Mouse (Mus musculus) lung, postnatal 0 days (tissue): ENCODE data around the gene Vapb. TPM values are rescaled to one million over a fixed set of nuclear protein-coding genes. Genes with fewer than 3 reads are reported as not detected.

ENCODE experiments used
- ATAC-seq: fragments of 200-750 bp; cut with Nextera tagmentation; 2 replicates; pipeline ENCODE4 v1.8.0; 2017; ENCODE audit warnings: moderate library complexity
- DNase-seq: peaks from one replicate; pipeline ENCODE4 v3.0.0-alpha.2; 2016; ENCODE audit warnings: low spot score
- H3K27ac ChIP-seq: fragments of 300-500 bp; sonication (generic); 2 replicates; pipeline ENCODE4 v1.5.1; 2014; ENCODE audit warnings: antibody characterized with exemption, mild to moderate bottlenecking, low read length, mixed read lengths
- H3K27me3 ChIP-seq: fragments of 300-500 bp; sonication (generic); replicated peaks from 2 replicates; pipeline ENCODE4 v1.6.1; 2014; ENCODE audit warnings: low read length, mixed read lengths; ENCODE audit not compliant: insufficient read depth
- H3K36me3 ChIP-seq: fragments of 300-500 bp; sonication (generic); 2 replicates; pipeline ENCODE4 v1.6.1; 2014; ENCODE audit warnings: low read length, mixed read lengths; ENCODE audit not compliant: insufficient read depth
- H3K4me1 ChIP-seq: fragments of 300-500 bp; sonication (generic); 2 replicates; pipeline ENCODE4 v1.6.1; 2014; ENCODE audit warnings: antibody characterized with exemption, low read depth, low read length, mixed read lengths; ENCODE audit not compliant: insufficient read depth
- H3K4me2 ChIP-seq: fragments of 300-500 bp; sonication (generic); replicated peaks from 2 replicates; pipeline ENCODE4 v1.6.1; 2014; ENCODE audit warnings: low read depth, mild to moderate bottlenecking, low read length, moderate library complexity, mixed read lengths
- H3K4me3 ChIP-seq: fragments of 300-500 bp; sonication (generic); 2 replicates; pipeline ENCODE4 v1.5.1; 2014; ENCODE audit warnings: low read depth, low read length
- H3K9ac ChIP-seq: fragments of 300-500 bp; sonication (generic); replicated peaks from 2 replicates; pipeline ENCODE4 v1.6.1; 2014; ENCODE audit warnings: low read depth, mild to moderate bottlenecking
- H3K9me3 ChIP-seq: fragments of 300-500 bp; sonication (generic); 2 replicates; pipeline ENCODE4 v1.6.1; 2016; ENCODE audit warnings: low read length, mixed read lengths
- CTCF ChIP-seq: IDR thresholded peaks from 2 replicates; pipeline ENCODE4 v1.5.1; 2016; ENCODE audit warnings: antibody characterized with exemption, mild to moderate bottlenecking
- EP300 ChIP-seq: IDR thresholded peaks from 2 replicates; pipeline ENCODE4 v1.6.1; 2016; ENCODE audit warnings: antibody characterized with exemption, mild to moderate bottlenecking, control low read depth
- WGBS: fragments of 180-500 bp; shearing (Covaris S2); extraction: QIAGEN DNeasy Blood & Tissue Kit; methylation state at CpG from one replicate; pipeline ENCODE4 v1.1.7; 2014; 5-methylcytosine and 5-hydroxymethylcytosine counted together
- polyA plus RNA-seq: library from polyadenylated mRNA; unstranded; fragments of >200 nt; fragmentation: Nextera tagmentation; extraction: Ambion mirVana; gene quantifications from 2 replicates; pipeline ENCODE4 v1.2.1, GENCODE M21; 2015

The Vapb gene
- 12.4 and 12.9 TPM in 2 replicates for polyA plus RNA-seq

- under 1% methylated on average over 58 of the region's 70 CpGs for whole genome bisulfite sequencing
- TF ChIP-seq EP300, result no peak
- peak; percentile 46 for TF ChIP-seq CTCF
- Histone ChIP-seq H3K4me1 (peaks cover 12% of the 10 kb centered on the region; the same call in 1 of the 2 replicates), H3K4me3 (peak within 1 kb of the TSS; percentile 64), H3K9me3 (no peaks in the 10 kb centered on the region), H3K27ac (peak within 1 kb of the TSS; percentile 88), H3K36me3 (no peaks in the 10 kb centered on the region), H3K27me3 (no peaks in the 10 kb centered on the region), H3K9ac (peak within 1 kb of the TSS; percentile 60), H3K4me2 (peak within 1 kb of the TSS; percentile 69)
- DNase-seq (peak; percentile 98), ATAC-seq (peak; percentile 99)
These were observed at the start of gene Vapb for GRCm38 (mm10) chr2:173737222-173737989. Gene Vapb, plus strand, starts transcription at chr2:173737511.

- DNase-seq, result peak; percentile 55
- peak; percentile 77 for ATAC-seq
These were observed 47.5 kb upstream of the Vapb start for GRCm38 (mm10) chr2:173689835-173690234.

GRCm38 (mm10) chr2:173691748-173692147 is 45.6 kb upstream of the Vapb start:
- ATAC-seq (no peak), DNase-seq (no peak)
- Histone ChIP-seq H3K27ac (no peak overlapping the region), H3K4me3 (no peak overlapping the region), H3K27me3 (no peaks in the 10 kb centered on the region), H3K4me1 (no peaks in the 10 kb centered on the region), H3K36me3 (peaks cover 17% of the 10 kb centered on the region), H3K9ac (no peak overlapping the region), H3K4me2 (no peak overlapping the region), H3K9me3 (no peaks in the 10 kb centered on the region)
- 82% methylated on average over 6 of the region's 6 CpGs for whole genome bisulfite sequencing
- no peak for TF ChIP-seq EP300
- no peak for TF ChIP-seq CTCF

More at GRCm38 (mm10) chr2:173689835-173690234, 47.5 kb upstream of the Vapb start:
- Histone ChIP-seq H3K27me3 (no peaks in the 10 kb centered on the region), H3K9ac (no peak overlapping the region), H3K36me3 (peaks cover 7% of the 10 kb centered on the region; the same call in 1 of the 2 replicates), H3K4me1 (no peaks in the 10 kb centered on the region), H3K4me3 (no peak overlapping the region), H3K4me2 (no peak overlapping the region), H3K27ac (no peak overlapping the region), H3K9me3 (no peaks in the 10 kb centered on the region)
- TF ChIP-seq EP300 (no peak), CTCF (no peak)

GRCm38 (mm10) chr2:173692693-173693092 is 44.6 kb upstream of the Vapb start:
- Histone ChIP-seq H3K9me3 (no peaks in the 10 kb centered on the region), H3K4me2 (no peak overlapping the region), H3K27ac (no peak overlapping the region), H3K36me3 (peaks cover 26% of the 10 kb centered on the region), H3K4me3 (no peak overlapping the region), H3K27me3 (no peaks in the 10 kb centered on the region), H3K4me1 (no peaks in the 10 kb centered on the region), H3K9ac (no peak overlapping the region)
- TF ChIP-seq EP300 (no peak), CTCF (no peak)
- DNase-seq, result no peak
- no peak for ATAC-seq
- WGBS, result 64% methylated on average over 2 of the region's 2 CpGs

- H3K36me3 ChIP-seq, result peaks cover 47% of the 10 kb centered on the region
- TF ChIP-seq CTCF (no peak), EP300 (no peak)
These were observed 38.5 kb upstream of the Vapb start for GRCm38 (mm10) chr2:173698850-173699249.

GRCm38 (mm10) chr2:173702096-173702866 is 35.0 kb upstream of the Vapb start:
- no peak overlapping the region for H3K4me2 ChIP-seq
- no peaks in the 10 kb centered on the region for H3K4me1 ChIP-seq
- H3K27ac ChIP-seq, result no peak overlapping the region
- H3K36me3 ChIP-seq, result peaks cover 32% of the 10 kb centered on the region
- H3K27me3 ChIP-seq, result no peaks in the 10 kb centered on the region
- no peak overlapping the region for H3K4me3 ChIP-seq
- ATAC-seq (0 out of 2 replicates have a peak, but pooled peaks have one; percentile 8), DNase-seq (no peak)
- TF ChIP-seq CTCF (no peak), EP300 (no peak)
- H3K9me3 ChIP-seq, result no peaks in the 10 kb centered on the region
- H3K9ac ChIP-seq, result no peak overlapping the region
- 52% methylated on average over 16 of the region's 16 CpGs for WGBS

More at GRCm38 (mm10) chr2:173698850-173699249, 38.5 kb upstream of the Vapb start:
- 72% methylated on average over 3 of the region's 3 CpGs for WGBS
- Histone ChIP-seq H3K4me1 (no peaks in the 10 kb centered on the region), H3K9me3 (no peaks in the 10 kb centered on the region), H3K9ac (no peak overlapping the region), H3K27ac (no peak overlapping the region), H3K27me3 (no peaks in the 10 kb centered on the region), H3K4me2 (no peak overlapping the region), H3K4me3 (no peak overlapping the region)
- DNase-seq (no peak), ATAC-seq (no peak)
